Mouse (Mus musculus): Measurements from ENCODE around the gene Ubqln1.
"Not testable (repeated sequence)": the region's sequence is repeated elsewhere in the genome, so short reads cannot be mapped to it uniquely, and the experiment has no call there.

The Ubqln1 gene

GRCm38 (mm10) chr13:58150442-58150841 is 65.0 kb downstream of the Ubqln1 start:
- no peaks in the 10 kb centered on the region for H3K36me3 ChIP-seq (ENCODE audit: control insufficient read depth, insufficient read depth, low read length, poor library complexity, severe bottlenecking)
- no peak for DNase-seq (ENCODE audit: low read depth, low spot score)
- H3K27me3 ChIP-seq (ENCODE audit: control insufficient read depth, insufficient read depth, low read length, poor library complexity, severe bottlenecking), result no peaks in the 10 kb centered on the region

GRCm38 (mm10) chr13:58149629-58150028 is 65.8 kb downstream of the Ubqln1 start:
- DNase-seq (ENCODE audit: low read depth, low spot score), result no peak
- H3K36me3 ChIP-seq (ENCODE audit: control insufficient read depth, insufficient read depth, low read length, poor library complexity, severe bottlenecking), result no peaks in the 10 kb centered on the region
- no peaks in the 10 kb centered on the region for H3K27me3 ChIP-seq (ENCODE audit: control insufficient read depth, insufficient read depth, low read length, poor library complexity, severe bottlenecking)

- DNase-seq (ENCODE audit: low read depth, low spot score), result peak; percentile 54
- no peaks in the 10 kb centered on the region for H3K27me3 ChIP-seq (ENCODE audit: control insufficient read depth, insufficient read depth, low read length, poor library complexity, severe bottlenecking)
- H3K36me3 ChIP-seq (ENCODE audit: control insufficient read depth, insufficient read depth, low read length, poor library complexity, severe bottlenecking), result no peaks in the 10 kb centered on the region
Measured at GRCm38 (mm10) chr13:58149033-58149558, 66.4 kb downstream of the Ubqln1 start.

- DNase-seq (ENCODE audit: low read depth, low spot score), result peak; percentile 30
- Histone ChIP-seq H3K27me3 (ENCODE audit: control insufficient read depth, insufficient read depth, low read length, poor library complexity, severe bottlenecking) (no peaks in the 10 kb centered on the region), H3K36me3 (ENCODE audit: control insufficient read depth, insufficient read depth, low read length, poor library complexity, severe bottlenecking) (no peaks in the 10 kb centered on the region)
Measured at GRCm38 (mm10) chr13:58148256-58148831, 67.1 kb downstream of the Ubqln1 start.

GRCm38 (mm10) chr13:58147760-58148159 is 67.7 kb downstream of the Ubqln1 start:
- H3K36me3 ChIP-seq (ENCODE audit: control insufficient read depth, insufficient read depth, low read length, poor library complexity, severe bottlenecking), result no peaks in the 10 kb centered on the region
- DNase-seq (ENCODE audit: low read depth, low spot score), result no peak

GRCm38 (mm10) chr13:58146603-58147002 is 68.8 kb downstream of the Ubqln1 start:
- not testable (repeated sequence) for H3K36me3 ChIP-seq (ENCODE audit: control insufficient read depth, insufficient read depth, low read length, poor library complexity, severe bottlenecking); H3K27me3 ChIP-seq (ENCODE audit: control insufficient read depth, insufficient read depth, low read length, poor library complexity, severe bottlenecking); DNase-seq (ENCODE audit: low read depth, low spot score)

More at GRCm38 (mm10) chr13:58147760-58148159, 67.7 kb downstream of the Ubqln1 start:
- no peaks in the 10 kb centered on the region for H3K27me3 ChIP-seq (ENCODE audit: control insufficient read depth, insufficient read depth, low read length, poor library complexity, severe bottlenecking)

GRCm38 (mm10) chr13:58131692-58132091 is 83.8 kb downstream of the Ubqln1 start:
- Histone ChIP-seq H3K36me3 (ENCODE audit: control insufficient read depth, insufficient read depth, low read length, poor library complexity, severe bottlenecking) (no peaks in the 10 kb centered on the region), H3K27me3 (ENCODE audit: control insufficient read depth, insufficient read depth, low read length, poor library complexity, severe bottlenecking) (no peaks in the 10 kb centered on the region)
- peak; percentile 32 for DNase-seq (ENCODE audit: low read depth, low spot score)

- Histone ChIP-seq H3K36me3 (ENCODE audit: control insufficient read depth, insufficient read depth, low read length, poor library complexity, severe bottlenecking) (no peaks in the 10 kb centered on the region), H3K27me3 (ENCODE audit: control insufficient read depth, insufficient read depth, low read length, poor library complexity, severe bottlenecking) (no peaks in the 10 kb centered on the region)
- no peak for DNase-seq (ENCODE audit: low read depth, low spot score)
Measured at GRCm38 (mm10) chr13:58129687-58130246, 85.7 kb downstream of the Ubqln1 start.

GRCm38 (mm10) chr13:58128768-58129671 is 86.4 kb downstream of the Ubqln1 start:
- no peaks in the 10 kb centered on the region for H3K36me3 ChIP-seq (ENCODE audit: control insufficient read depth, insufficient read depth, low read length, poor library complexity, severe bottlenecking)
- DNase-seq (ENCODE audit: low read depth, low spot score), result peak; percentile 96
- no peaks in the 10 kb centered on the region for H3K27me3 ChIP-seq (ENCODE audit: control insufficient read depth, insufficient read depth, low read length, poor library complexity, severe bottlenecking)

- no peaks in the 10 kb centered on the region for H3K27me3 ChIP-seq (ENCODE audit: control insufficient read depth, insufficient read depth, low read length, poor library complexity, severe bottlenecking)
- H3K36me3 ChIP-seq (ENCODE audit: control insufficient read depth, insufficient read depth, low read length, poor library complexity, severe bottlenecking), result no peaks in the 10 kb centered on the region
- peak; percentile 96 for DNase-seq (ENCODE audit: low read depth, low spot score)
Measured at GRCm38 (mm10) chr13:58128396-58128767, 87.1 kb downstream of the Ubqln1 start, which contains the start of gene Hnrnpa0. TSS of gene Hnrnpa0 (minus strand) at chr13:58128556.

- Histone ChIP-seq H3K27me3 (ENCODE audit: control insufficient read depth, insufficient read depth, low read length, poor library complexity, severe bottlenecking) (no peaks in the 10 kb centered on the region), H3K36me3 (ENCODE audit: control insufficient read depth, insufficient read depth, low read length, poor library complexity, severe bottlenecking) (no peaks in the 10 kb centered on the region)
- peak; percentile 70 for DNase-seq (ENCODE audit: low read depth, low spot score)
Measured at GRCm38 (mm10) chr13:58127766-58128361, 87.6 kb downstream of the Ubqln1 start.

GRCm38 (mm10) chr13:58126862-58127765 is 88.3 kb downstream of the Ubqln1 start:
- Histone ChIP-seq H3K36me3 (ENCODE audit: control insufficient read depth, insufficient read depth, low read length, poor library complexity, severe bottlenecking) (no peaks in the 10 kb centered on the region), H3K27me3 (ENCODE audit: control insufficient read depth, insufficient read depth, low read length, poor library complexity, severe bottlenecking) (no peaks in the 10 kb centered on the region)
- DNase-seq (ENCODE audit: low read depth, low spot score), result peak; percentile 36

Measured in splenic B cell, adult 2 months (primary cell).